Mouse (Mus musculus): ENCODE data around the gene Olfr1026.

Gene Olfr1026

GRCm38 (mm10) chr2:85921258-85921657 is at the start of gene Olfr1026:
Gene Olfr1026, plus strand, starts transcription at chr2:85921558.
- 89% methylated on average over 3 of the region's 3 CpGs for WGBS

GRCm38 (mm10) chr2:85885340-85885739 is 36.0 kb upstream of the Olfr1026 start, which contains the start of gene Olfr1023:
Gene Olfr1023, plus strand, starts transcription at chr2:85885640.
- 59% methylated on average over 2 of the region's 2 CpGs for WGBS

- WGBS: 83% methylated on average over 3 of the region's 3 CpGs
These were observed 16.4 kb upstream of the Olfr1026 start, which contains the start of gene Olfr1024 for GRCm38 (mm10) chr2:85904952-85905351. Gene Olfr1024, minus strand, starts transcription at chr2:85905052.

GRCm38 (mm10) chr2:85914893-85915292 is 6.5 kb upstream of the Olfr1026 start, which contains the start of gene Olfr1025-ps1:
Gene Olfr1025-ps1, plus strand, starts transcription at chr2:85915193.
- 59% methylated on average over 1 of the region's 1 CpGs for WGBS

- WGBS: 70% methylated on average over 1 of the region's 1 CpGs
These were observed 28.8 kb downstream of the Olfr1026 start, which contains the start of gene Olfr1028 for GRCm38 (mm10) chr2:85950137-85950536. Gene Olfr1028, plus strand, starts transcription at chr2:85950437.

GRCm38 (mm10) chr2:85973595-85973994 is 52.2 kb downstream of the Olfr1026 start, which contains the start of gene Olfr1029:
Gene Olfr1029, plus strand, starts transcription at chr2:85973895.
- WGBS: 88% methylated on average over 2 of the region's 2 CpGs

Data from cerebral cortex, adult 2 months (tissue).